Mouse (Mus musculus) Muller cell, postnatal 12 days (primary cell): ENCODE data around the gene Rab1a.
"Not testable (repeated sequence)": the region's sequence is repeated elsewhere in the genome, so short reads cannot be mapped to it uniquely, and the experiment has no call there.

Experiments
- DNase-seq: peaks from one replicate; pipeline ENCODE4 v3.0.0-alpha.2; 2015; ENCODE audit errors: inconsistent ontology term

The Rab1a gene

GRCm38 (mm10) chr11:20217227-20217626, 16.0 kb downstream of the Rab1a start:
- no peak for DNase-seq

GRCm38 (mm10) chr11:20221671-20222070, 20.4 kb downstream of the Rab1a start:
- not testable (repeated sequence) for DNase-seq

GRCm38 (mm10) chr11:20224196-20224595, 23.0 kb downstream of the Rab1a start:
- DNase-seq: no peak

GRCm38 (mm10) chr11:20225938-20226337, 24.7 kb downstream of the Rab1a start:
- DNase-seq: no peak

GRCm38 (mm10) chr11:20228666-20229065, 27.4 kb downstream of the Rab1a start:
- no peak for DNase-seq

GRCm38 (mm10) chr11:20229311-20229710, 28.1 kb downstream of the Rab1a start:
- no peak for DNase-seq

GRCm38 (mm10) chr11:20230286-20230685, 29.1 kb downstream of the Rab1a start:
- DNase-seq: no peak

GRCm38 (mm10) chr11:20231128-20231878, 30.1 kb downstream of the Rab1a start:
- DNase-seq: peak; percentile 73

GRCm38 (mm10) chr11:20232016-20232755, 31.0 kb downstream of the Rab1a start:
- DNase-seq: no peak

- DNase-seq: no peak
Measured at GRCm38 (mm10) chr11:20234233-20234632, 33.0 kb downstream of the Rab1a start.

GRCm38 (mm10) chr11:20237018-20237417, 35.8 kb downstream of the Rab1a start:
- DNase-seq: no peak

- DNase-seq: peak; percentile 52
Measured at GRCm38 (mm10) chr11:20237976-20238375, 36.7 kb downstream of the Rab1a start.

- no peak for DNase-seq
Measured at GRCm38 (mm10) chr11:20239279-20239861, 38.1 kb downstream of the Rab1a start.

- DNase-seq: no peak
Measured at GRCm38 (mm10) chr11:20240331-20240730, 39.1 kb downstream of the Rab1a start.

GRCm38 (mm10) chr11:20241311-20241710, 40.1 kb downstream of the Rab1a start:
- no peak for DNase-seq

- no peak for DNase-seq
Measured at GRCm38 (mm10) chr11:20242366-20243056, 41.3 kb downstream of the Rab1a start.

- no peak for DNase-seq
Measured at GRCm38 (mm10) chr11:20243214-20243913, 42.1 kb downstream of the Rab1a start.

GRCm38 (mm10) chr11:20244336-20245290, 43.4 kb downstream of the Rab1a start:
- no peak for DNase-seq

- no peak for DNase-seq
Measured at GRCm38 (mm10) chr11:20245316-20245715, 44.1 kb downstream of the Rab1a start.

GRCm38 (mm10) chr11:20246616-20247015, 45.4 kb downstream of the Rab1a start:
- DNase-seq: peak; percentile 83
